Mouse (Mus musculus): ENCODE data around the gene Ankrd6. TPM values are rescaled to one million over a fixed set of nuclear protein-coding genes. Genes with fewer than 3 reads are reported as not detected.
A peak's percentile ranks its signal among the peaks of the same experiment; 100 is the strongest.

The Ankrd6 gene
- polyA plus RNA-seq, 1 experiment from 2014 or later: 23.0 TPM

DNA sequence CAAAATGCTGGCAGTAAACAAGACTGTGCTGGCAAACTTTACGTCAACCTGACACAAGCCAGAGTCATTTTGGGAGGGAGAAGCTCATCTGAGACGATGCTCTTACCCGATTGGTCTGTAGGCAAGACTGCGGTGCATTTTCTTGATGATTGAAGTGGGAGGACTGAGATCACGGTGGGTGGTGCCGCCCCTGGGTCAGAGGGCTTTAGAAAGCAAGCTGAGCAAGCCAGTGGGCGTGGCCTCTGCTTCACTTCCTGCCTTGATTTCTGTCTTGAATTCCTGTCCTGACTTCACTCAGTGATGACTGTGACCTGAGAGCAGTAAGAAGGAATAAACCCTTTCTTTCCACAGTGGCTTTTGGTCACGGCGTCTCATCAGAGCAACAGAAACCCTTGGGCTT, 18.6 kb downstream of the Ankrd6 start:
- ATAC-seq (ENCODE audit: low FRiP score) (no peak), DNase-seq (ENCODE audit: low spot score) (no peak)
- 0 out of 2 replicates have a peak overlapping the region, but pooled peaks have one; percentile 5 for H3K4me2 ChIP-seq (replicated peaks)
- no peaks in the 10 kb centered on the region for H3K4me1 ChIP-seq (replicated peaks; ENCODE audit: control insufficient read depth, insufficient read depth, low read length)
- H3K36me3 ChIP-seq (replicated peaks; ENCODE audit: control insufficient read depth, insufficient read depth): no peaks in the 10 kb centered on the region
- no peaks in the 10 kb centered on the region for H3K9me3 ChIP-seq (ENCODE audit: control insufficient read depth, low read length)
- no peak overlapping the region for H3K9ac ChIP-seq
- WGBS: 58% methylated on average over 9 of the region's 9 CpGs
- H3K27ac ChIP-seq: no peak overlapping the region
- no peak overlapping the region for H3K4me3 ChIP-seq (replicated peaks; ENCODE audit: low read length)
- no peaks in the 10 kb centered on the region for H3K27me3 ChIP-seq (ENCODE audit: control insufficient read depth, insufficient read depth, low read length)

DNA sequence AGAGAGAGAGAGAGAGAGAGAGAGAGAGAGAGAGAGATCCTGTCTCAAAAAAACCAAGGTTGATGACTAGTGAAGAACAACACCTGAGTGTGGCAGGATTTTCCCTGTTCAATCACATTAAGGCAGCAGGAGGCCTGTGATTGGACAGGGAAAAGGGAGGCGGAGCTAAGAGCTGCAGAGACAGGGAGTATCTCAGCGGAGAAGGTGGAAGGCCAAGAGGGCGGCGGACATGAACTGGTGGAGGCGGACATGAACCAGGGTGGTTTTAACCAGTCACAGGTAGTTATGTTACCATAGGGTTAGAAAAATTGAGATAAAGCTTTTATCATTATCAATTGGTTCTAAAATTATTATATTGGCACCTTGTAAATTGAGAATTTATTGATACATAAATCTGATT, 20.9 kb downstream of the Ankrd6 start:
- WGBS: 97% methylated on average over 5 of the region's 5 CpGs
- H3K4me3 ChIP-seq (replicated peaks; ENCODE audit: low read length): no peak overlapping the region
- no peak overlapping the region for H3K27ac ChIP-seq
- no peaks in the 10 kb centered on the region for H3K36me3 ChIP-seq (replicated peaks; ENCODE audit: control insufficient read depth, insufficient read depth)
- H3K4me1 ChIP-seq (replicated peaks; ENCODE audit: control insufficient read depth, insufficient read depth, low read length): no peaks in the 10 kb centered on the region
- ATAC-seq (ENCODE audit: low FRiP score) (no peak), DNase-seq (ENCODE audit: low spot score) (no peak)
- no peak overlapping the region for H3K4me2 ChIP-seq (replicated peaks)
- no peaks in the 10 kb centered on the region for H3K27me3 ChIP-seq (ENCODE audit: control insufficient read depth, insufficient read depth, low read length)
- H3K9me3 ChIP-seq (ENCODE audit: control insufficient read depth, low read length): no peaks in the 10 kb centered on the region
- H3K9ac ChIP-seq: no peak overlapping the region

DNA sequence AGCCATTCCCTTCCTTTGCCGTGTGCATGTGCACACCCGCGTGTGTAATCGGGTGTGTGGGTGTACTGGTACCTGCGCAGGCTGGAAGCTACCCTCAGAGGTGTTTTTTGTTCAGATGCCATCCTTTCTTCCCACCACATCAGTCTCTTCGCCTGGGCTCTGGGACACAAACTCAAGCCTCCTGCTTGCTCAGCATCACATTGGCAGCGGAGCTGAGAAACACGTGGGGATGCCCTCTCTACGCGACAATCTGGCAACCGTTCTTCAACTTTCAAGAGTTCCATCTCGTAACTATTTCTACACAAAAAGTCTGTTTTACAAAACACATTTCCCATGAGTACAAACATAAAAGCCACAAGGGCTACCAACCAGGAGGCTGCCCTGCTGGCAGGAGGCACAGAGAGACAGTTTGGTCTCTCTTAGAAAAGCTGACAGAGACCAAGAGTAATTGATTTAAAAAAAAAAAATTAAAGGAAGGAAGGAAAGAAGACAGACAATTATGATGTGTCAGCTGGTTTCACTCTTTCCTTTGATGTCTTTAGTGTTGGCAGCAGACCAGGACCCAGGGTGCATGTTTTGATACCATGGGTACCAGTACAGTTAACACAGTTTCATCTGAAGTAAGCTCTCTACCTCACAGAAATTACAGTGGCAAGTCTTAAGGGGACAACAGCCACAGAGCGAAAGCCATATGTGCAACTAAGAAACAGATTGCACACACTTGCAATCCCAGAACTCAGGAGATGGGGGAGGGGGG, 21.8 kb downstream of the Ankrd6 start:
- H3K9me3 ChIP-seq (ENCODE audit: control insufficient read depth, low read length): no peaks in the 10 kb centered on the region
- H3K27ac ChIP-seq: no peak overlapping the region
- no peaks in the 10 kb centered on the region for H3K4me1 ChIP-seq (replicated peaks; ENCODE audit: control insufficient read depth, insufficient read depth, low read length)
- no peaks in the 10 kb centered on the region for H3K27me3 ChIP-seq (ENCODE audit: control insufficient read depth, insufficient read depth, low read length)
- no peak overlapping the region for H3K4me2 ChIP-seq (replicated peaks)
- ATAC-seq (ENCODE audit: low FRiP score) (no peak), DNase-seq (ENCODE audit: low spot score) (no peak)
- WGBS: 79% methylated on average over 13 of the region's 13 CpGs
- no peak overlapping the region for H3K9ac ChIP-seq
- no peak overlapping the region for H3K4me3 ChIP-seq (replicated peaks; ENCODE audit: low read length)
- H3K36me3 ChIP-seq (replicated peaks; ENCODE audit: control insufficient read depth, insufficient read depth): no peaks in the 10 kb centered on the region

DNA sequence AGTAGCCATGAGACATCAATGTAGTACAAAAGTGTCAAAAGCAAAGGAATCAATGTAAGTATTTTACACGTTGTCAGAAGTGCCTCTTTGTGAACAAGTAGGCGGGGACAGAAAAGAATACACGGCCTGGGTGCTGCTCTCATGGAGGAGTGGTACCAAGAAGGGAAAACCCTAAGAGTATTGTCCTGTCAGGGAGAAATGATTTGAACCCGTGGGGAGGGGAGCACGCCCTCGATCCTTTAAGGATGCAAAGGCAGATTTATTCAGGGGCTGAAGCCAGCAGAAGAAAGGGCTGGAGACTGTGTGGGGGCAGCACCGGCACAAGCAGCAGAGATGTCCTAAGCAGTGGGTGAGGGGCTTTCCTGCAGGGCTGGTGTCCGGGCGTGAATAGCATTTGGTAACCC, 26.7 kb downstream of the Ankrd6 start:
- H3K4me3 ChIP-seq (replicated peaks; ENCODE audit: low read length): no peak overlapping the region
- H3K9ac ChIP-seq: no peak overlapping the region
- ATAC-seq (ENCODE audit: low FRiP score): peak; percentile 35
- peak overlapping the region; percentile 11; the same call in 1 of the 2 replicates for H3K4me2 ChIP-seq (replicated peaks)
- no peaks in the 10 kb centered on the region for H3K27me3 ChIP-seq (ENCODE audit: control insufficient read depth, insufficient read depth, low read length)
- 0 out of 2 replicates have a peak, but pooled peaks cover 6% of the 10 kb centered on the region for H3K4me1 ChIP-seq (replicated peaks; ENCODE audit: control insufficient read depth, insufficient read depth, low read length)
- H3K9me3 ChIP-seq (ENCODE audit: control insufficient read depth, low read length): no peaks in the 10 kb centered on the region
- DNase-seq (ENCODE audit: low spot score): no peak
- H3K36me3 ChIP-seq (replicated peaks; ENCODE audit: control insufficient read depth, insufficient read depth): no peaks in the 10 kb centered on the region
- 9% methylated on average over 9 of the region's 9 CpGs for WGBS
- peak overlapping the region; percentile 11; the same call in 1 of the 2 replicates for H3K27ac ChIP-seq

DNA sequence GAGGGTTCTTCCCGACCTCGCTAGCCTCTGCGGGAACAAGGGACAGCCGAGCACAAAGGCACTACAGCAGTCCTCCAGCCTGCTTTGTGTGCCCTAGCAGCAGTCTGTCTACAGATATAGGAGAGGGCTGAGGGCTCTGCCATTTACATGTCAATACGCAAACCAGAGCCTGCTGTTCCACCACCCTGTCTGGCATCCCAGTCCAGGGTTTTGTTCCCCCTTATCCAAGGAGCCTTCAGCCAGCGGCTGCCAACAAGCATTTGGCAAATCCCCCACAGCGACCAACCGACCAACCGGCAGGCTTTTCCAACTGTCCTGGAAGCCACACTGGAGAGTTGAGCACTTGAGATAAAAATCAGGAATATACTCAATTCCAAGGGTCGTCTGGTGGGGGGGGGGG, 27.2 kb downstream of the Ankrd6 start:
- peak overlapping the region; percentile 5; the same call in 1 of the 2 replicates for H3K9ac ChIP-seq
- no peaks in the 10 kb centered on the region for H3K27me3 ChIP-seq (ENCODE audit: control insufficient read depth, insufficient read depth, low read length)
- ATAC-seq (ENCODE audit: low FRiP score): peak; percentile 88
- H3K4me3 ChIP-seq (replicated peaks; ENCODE audit: low read length): no peak overlapping the region
- H3K4me1 ChIP-seq (replicated peaks; ENCODE audit: control insufficient read depth, insufficient read depth, low read length): 0 out of 2 replicates have a peak, but pooled peaks cover 9% of the 10 kb centered on the region
- H3K9me3 ChIP-seq (ENCODE audit: control insufficient read depth, low read length): no peaks in the 10 kb centered on the region
- H3K4me2 ChIP-seq (replicated peaks): peak overlapping the region; percentile 11
- peak; percentile 69 for DNase-seq (ENCODE audit: low spot score)
- H3K36me3 ChIP-seq (replicated peaks; ENCODE audit: control insufficient read depth, insufficient read depth): no peaks in the 10 kb centered on the region
- 3% methylated on average over 10 of the region's 10 CpGs for WGBS
- peak overlapping the region; percentile 35 for H3K27ac ChIP-seq

DNA sequence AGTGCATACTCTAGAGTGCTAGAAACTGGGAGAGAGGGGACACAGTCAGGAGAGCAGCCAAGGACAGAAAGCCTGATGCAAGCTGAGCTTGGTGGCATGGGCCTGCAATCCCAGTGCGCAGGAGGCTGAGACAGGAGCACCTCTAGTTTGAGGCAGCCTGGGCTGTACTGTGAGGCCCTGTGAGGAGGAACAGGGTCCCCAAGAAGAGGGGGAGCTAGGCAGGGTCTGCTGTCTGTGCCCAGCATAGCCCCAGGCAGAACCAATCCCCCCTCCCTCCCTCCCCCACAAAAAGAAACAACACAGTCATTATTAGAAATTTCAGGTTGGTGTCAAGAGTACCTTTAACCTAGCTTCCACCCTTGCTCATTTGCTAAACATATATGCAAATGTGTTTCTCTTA, 27.8 kb downstream of the Ankrd6 start:
- peak overlapping the region; percentile 5; the same call in 1 of the 2 replicates for H3K9ac ChIP-seq
- H3K4me2 ChIP-seq (replicated peaks): peak overlapping the region; percentile 11
- H3K9me3 ChIP-seq (ENCODE audit: control insufficient read depth, low read length): no peaks in the 10 kb centered on the region
- 0 out of 2 replicates have a peak, but pooled peaks cover 10% of the 10 kb centered on the region for H3K4me1 ChIP-seq (replicated peaks; ENCODE audit: control insufficient read depth, insufficient read depth, low read length)
- no peaks in the 10 kb centered on the region for H3K36me3 ChIP-seq (replicated peaks; ENCODE audit: control insufficient read depth, insufficient read depth)
- no peaks in the 10 kb centered on the region for H3K27me3 ChIP-seq (ENCODE audit: control insufficient read depth, insufficient read depth, low read length)
- DNase-seq (ENCODE audit: low spot score) (no peak), ATAC-seq (ENCODE audit: low FRiP score) (no peak)
- WGBS: 67% methylated on average over 1 of the region's 1 CpGs
- H3K4me3 ChIP-seq (replicated peaks; ENCODE audit: low read length): no peak overlapping the region
- H3K27ac ChIP-seq: peak overlapping the region; percentile 35

DNA sequence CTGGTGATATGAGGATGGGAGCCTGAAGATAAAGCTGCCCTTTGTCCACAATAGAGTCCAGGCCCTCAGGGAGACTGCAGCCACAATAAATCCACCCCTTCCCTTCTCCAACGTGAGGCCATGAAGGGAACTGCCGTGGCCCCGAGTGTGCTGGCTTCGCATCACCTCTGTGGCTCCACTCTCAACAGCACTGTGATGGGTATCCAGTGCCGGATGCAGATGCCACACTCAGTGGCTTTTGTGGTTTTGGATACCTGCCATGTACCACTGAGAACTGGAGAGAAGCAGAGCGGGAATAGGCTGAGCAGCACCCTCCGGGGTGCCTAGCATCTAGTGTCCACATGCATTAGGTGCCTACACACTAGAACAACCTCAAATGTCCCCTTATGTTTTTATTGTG, 29.8 kb downstream of the Ankrd6 start:
- 57% methylated on average over 7 of the region's 7 CpGs for WGBS
- H3K4me1 ChIP-seq (replicated peaks; ENCODE audit: control insufficient read depth, insufficient read depth, low read length): peaks cover 17% of the 10 kb centered on the region
- H3K27ac ChIP-seq: no peak overlapping the region
- no peak for DNase-seq (ENCODE audit: low spot score)
- no peak overlapping the region for H3K4me3 ChIP-seq (replicated peaks; ENCODE audit: low read length)
- no peak for ATAC-seq (ENCODE audit: low FRiP score)
- H3K4me2 ChIP-seq (replicated peaks): no peak overlapping the region
- H3K9ac ChIP-seq: no peak overlapping the region
- no peaks in the 10 kb centered on the region for H3K27me3 ChIP-seq (ENCODE audit: control insufficient read depth, insufficient read depth, low read length)
- no peaks in the 10 kb centered on the region for H3K36me3 ChIP-seq (replicated peaks; ENCODE audit: control insufficient read depth, insufficient read depth)
- H3K9me3 ChIP-seq (ENCODE audit: control insufficient read depth, low read length): no peaks in the 10 kb centered on the region

DNA sequence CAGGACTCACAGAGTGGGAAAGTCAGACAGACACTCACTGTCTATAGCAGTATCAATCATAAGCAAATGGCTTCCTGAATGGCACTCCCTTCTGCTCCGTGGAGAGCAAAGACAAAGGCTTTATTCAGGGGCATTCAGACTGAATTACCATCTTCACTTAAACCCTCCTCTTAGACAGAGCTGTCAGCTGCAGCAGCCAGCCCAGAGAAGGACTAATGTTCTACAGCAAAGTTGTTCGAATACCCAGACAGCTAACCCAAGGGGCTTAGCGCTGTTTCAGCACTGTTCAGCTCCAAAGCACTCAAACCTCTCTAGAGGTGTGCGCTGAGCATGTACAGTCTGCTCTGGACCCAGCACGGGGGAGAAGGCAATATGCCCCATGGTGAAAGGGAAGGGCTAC, 32.1 kb downstream of the Ankrd6 start:
- H3K36me3 ChIP-seq (replicated peaks; ENCODE audit: control insufficient read depth, insufficient read depth): no peaks in the 10 kb centered on the region
- ATAC-seq (ENCODE audit: low FRiP score) (no peak), DNase-seq (ENCODE audit: low spot score) (no peak)
- H3K4me1 ChIP-seq (replicated peaks; ENCODE audit: control insufficient read depth, insufficient read depth, low read length): peaks cover 24% of the 10 kb centered on the region
- no peak overlapping the region for H3K27ac ChIP-seq
- H3K4me3 ChIP-seq (replicated peaks; ENCODE audit: low read length): no peak overlapping the region
- no peak overlapping the region for H3K9ac ChIP-seq
- H3K27me3 ChIP-seq (ENCODE audit: control insufficient read depth, insufficient read depth, low read length): no peaks in the 10 kb centered on the region
- H3K4me2 ChIP-seq (replicated peaks): no peak overlapping the region
- no peaks in the 10 kb centered on the region for H3K9me3 ChIP-seq (ENCODE audit: control insufficient read depth, low read length)
- 31% methylated on average over 5 of the region's 5 CpGs for WGBS

DNA sequence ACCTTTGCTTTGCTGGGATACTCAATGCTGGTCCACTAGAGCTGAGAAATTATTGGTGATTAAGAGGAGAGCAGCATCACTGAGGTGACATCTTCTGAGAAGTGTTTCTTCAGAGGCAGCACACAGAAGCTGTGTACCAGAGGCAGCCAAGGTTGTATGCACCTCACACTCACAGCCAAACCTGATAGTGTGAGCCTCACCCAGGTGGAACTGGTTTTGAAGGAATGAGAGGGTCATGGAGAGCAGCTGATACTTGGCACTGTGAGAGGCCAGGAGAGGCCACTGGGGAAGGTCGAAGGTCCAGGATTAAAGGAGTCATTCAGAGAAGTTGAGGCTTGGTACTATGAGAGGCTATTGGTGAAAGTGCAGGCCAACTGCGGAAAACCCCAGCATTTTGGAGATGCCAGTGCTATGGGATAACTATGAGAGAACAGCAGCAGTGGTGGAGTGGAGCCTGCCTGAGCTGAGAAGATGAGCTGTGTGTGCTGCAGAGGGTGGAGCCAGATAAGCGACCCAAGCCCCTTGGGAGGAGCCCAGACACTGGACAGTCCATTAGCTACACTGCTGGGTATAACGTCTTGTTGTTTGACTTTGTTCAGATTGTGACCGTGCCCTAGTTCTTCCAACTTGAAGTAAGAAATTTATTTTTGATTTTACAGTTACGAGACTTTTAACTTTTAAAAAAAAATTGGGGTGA, 33.8 kb downstream of the Ankrd6 start:
- H3K27ac ChIP-seq: peak overlapping the region; percentile 65
- WGBS: 65% methylated on average over 6 of the region's 6 CpGs

More for the DNA sequence above, 33.8 kb downstream of the Ankrd6 start:
- Histone ChIP-seq H3K4me2 (replicated peaks) (no peak overlapping the region), H3K27me3 (ENCODE audit: control insufficient read depth, insufficient read depth, low read length) (no peaks in the 10 kb centered on the region), H3K4me3 (replicated peaks; ENCODE audit: low read length) (no peak overlapping the region), H3K36me3 (replicated peaks; ENCODE audit: control insufficient read depth, insufficient read depth) (no peaks in the 10 kb centered on the region), H3K9ac (0 out of 2 replicates have a peak overlapping the region, but pooled peaks have one; percentile 28), H3K9me3 (ENCODE audit: control insufficient read depth, low read length) (no peaks in the 10 kb centered on the region), H3K4me1 (replicated peaks; ENCODE audit: control insufficient read depth, insufficient read depth, low read length) (peaks cover 20% of the 10 kb centered on the region)
- ATAC-seq (ENCODE audit: low FRiP score) (no peak), DNase-seq (ENCODE audit: low spot score) (no peak)
